In the genomic region with DNA sequence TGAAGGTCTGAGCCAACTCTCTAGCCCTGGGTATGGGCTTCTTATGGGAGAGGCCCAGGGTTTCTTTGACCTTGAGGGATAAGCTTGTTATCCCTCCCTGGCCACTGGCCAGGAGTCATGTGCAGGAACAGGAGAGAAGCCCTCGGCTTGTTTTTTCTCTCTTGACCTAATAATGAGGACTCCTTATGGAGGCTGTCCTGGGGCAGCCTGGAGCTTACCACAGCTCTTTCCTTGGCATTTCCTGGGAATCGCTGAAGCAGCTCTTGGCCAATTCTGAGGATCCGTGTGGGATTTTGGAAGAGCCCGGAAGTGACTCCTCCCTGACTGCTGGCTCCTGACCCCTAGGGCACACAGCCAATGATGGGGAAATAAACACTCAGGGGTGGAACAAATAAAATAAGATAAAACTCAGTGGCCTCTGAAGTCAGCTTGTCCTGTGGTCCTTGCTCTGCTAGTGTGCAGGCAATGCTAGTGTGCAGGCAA, we compare ENCODE assay signal across 8 mouse cellular contexts. TPM values are rescaled to one million over a fixed set of nuclear protein-coding genes. Genes with fewer than 3 reads are reported as not detected.
A peak's percentile ranks its signal among the peaks of the same experiment; 100 is the strongest.
DNase-seq lines count a peak whose midpoint lies in the region; ATAC-seq and TF ChIP-seq lines count a peak whose summit lies in the region.

No protein-coding gene starts in this region.

- DNase-seq in midbrain, postnatal 0 days (ENCODE audit: low spot score), result peak; percentile 23
- DNase-seq in midbrain, embryonic 14.5 days, result no peak
- peak; percentile 69 for DNase-seq in heart, adult 8-10 months (ENCODE audit: low spot score)
- peak; percentile 83 for DNase-seq in kidney, postnatal 14 days
- DNase-seq in layer of hippocampus, postnatal 25 days (ENCODE audit: extremely low spot score in 1 of 2, low spot score in 1 of 2), result no peak

- H3K4me1 ChIP-seq in midbrain, postnatal 0 days (ENCODE audit: insufficient read depth, low read length), result peaks cover 2% of the 10 kb centered on the region; the same call in 1 of the 2 replicates
- no peaks in the 10 kb centered on the region for H3K4me1 ChIP-seq in midbrain, embryonic 14.5 days (ENCODE audit: control insufficient read depth, insufficient read depth, low read length)
- peaks cover 6% of the 10 kb centered on the region; the same call in 1 of the 2 replicates for H3K4me1 ChIP-seq in stomach, embryonic 15.5 days

- no peak overlapping the region for H3K9ac ChIP-seq in midbrain, postnatal 0 days (replicated peaks; ENCODE audit: low read length, poor library complexity, severe bottlenecking)
- H3K9ac ChIP-seq in midbrain, embryonic 14.5 days (replicated peaks; ENCODE audit: low read length), result no peak overlapping the region
- H3K9ac ChIP-seq in stomach, embryonic 15.5 days, result no peak overlapping the region

- no peak for ATAC-seq in midbrain, postnatal 0 days (ENCODE audit: low FRiP score)
- ATAC-seq in midbrain, embryonic 14.5 days (ENCODE audit: low FRiP score, low TSS enrichment), result no peak
- no peak for ATAC-seq in stomach, embryonic 15.5 days (ENCODE audit: insufficient read depth, low FRiP score, low read depth)
- ATAC-seq in frontal cortex, adult (ENCODE audit: low TSS enrichment), result no peak
- ATAC-seq in monocyte, adult 5-6 weeks (replicated peaks; ENCODE audit: insufficient number of reproducible peaks, low FRiP score, low TSS enrichment, poor library complexity, severe bottlenecking), result no peak

- H3K4me2 ChIP-seq in midbrain, postnatal 0 days (ENCODE audit: low read depth, low read length, poor library complexity, severe bottlenecking), result no peak overlapping the region
- H3K4me2 ChIP-seq in midbrain, embryonic 14.5 days (ENCODE audit: low read length), result no peak overlapping the region
- H3K4me2 ChIP-seq in stomach, embryonic 15.5 days, result no peak overlapping the region

- TF ChIP-seq CTCF in midbrain, postnatal 0 days (IDR thresholded peaks at IDR 0.05), result no peak

- H3K36me3 ChIP-seq in midbrain, postnatal 0 days (ENCODE audit: insufficient read depth, low read length), result no peaks in the 10 kb centered on the region
- H3K36me3 ChIP-seq in midbrain, embryonic 14.5 days (ENCODE audit: control insufficient read depth, insufficient read depth, low read length), result no peaks in the 10 kb centered on the region
- no peaks in the 10 kb centered on the region for H3K36me3 ChIP-seq in stomach, embryonic 15.5 days

- H3K27me3 ChIP-seq in midbrain, postnatal 0 days (ENCODE audit: insufficient read depth, low read length), result no peaks in the 10 kb centered on the region
- H3K27me3 ChIP-seq in midbrain, embryonic 14.5 days (ENCODE audit: control insufficient read depth, insufficient read depth, low read length), result no peaks in the 10 kb centered on the region
- no peaks in the 10 kb centered on the region for H3K27me3 ChIP-seq in stomach, embryonic 15.5 days (replicated peaks)

- WGBS in midbrain, postnatal 0 days, result 48% methylated on average over 4 of the region's 4 CpGs
- WGBS in midbrain, embryonic 14.5 days, result 56% methylated on average over 4 of the region's 4 CpGs
- 31% methylated on average over 4 of the region's 4 CpGs for WGBS in stomach, embryonic 15.5 days

- H3K4me3 ChIP-seq in midbrain, postnatal 0 days (ENCODE audit: low read depth, low read length), result no peak overlapping the region
- no peak overlapping the region for H3K4me3 ChIP-seq in midbrain, embryonic 14.5 days (replicated peaks; ENCODE audit: low read depth, low read length)
- no peak overlapping the region for H3K4me3 ChIP-seq in stomach, embryonic 15.5 days (replicated peaks)

- no peak overlapping the region for H3K27ac ChIP-seq in midbrain, postnatal 0 days (ENCODE audit: low read depth, low read length)
- no peak overlapping the region for H3K27ac ChIP-seq in midbrain, embryonic 14.5 days (replicated peaks; ENCODE audit: low read depth, low read length)
- H3K27ac ChIP-seq in stomach, embryonic 15.5 days, result 0 out of 2 replicates have a peak overlapping the region, but pooled peaks have one; percentile 40

- no peaks in the 10 kb centered on the region for H3K9me3 ChIP-seq in midbrain, postnatal 0 days (ENCODE audit: low read length)
- no peaks in the 10 kb centered on the region for H3K9me3 ChIP-seq in midbrain, embryonic 14.5 days (ENCODE audit: control insufficient read depth, low read length)
- no peaks in the 10 kb centered on the region for H3K9me3 ChIP-seq in stomach, embryonic 15.5 days

RNA-seq across cellular contexts. Expression of a gene that starts 17.3 kb away (rescaled TPM):
- 6.7 and 19.8 TPM in 2 replicates for total RNA-seq in midbrain, postnatal 0 days (2014; rRNA removed)
- polyA plus RNA-seq in midbrain, postnatal 0 days (2015; fragmentation: Nextera tagmentation; extraction: Ambion mirVana), result 8.0 and 8.5 TPM in 2 replicates
- 3.2 and 4.2 TPM in 2 replicates for polyA plus RNA-seq in midbrain, embryonic 14.5 days (2014; fragmentation: Nextera tagmentation; extraction: Ambion mirVana)
- 1 to 10 TPM; 1.3 to 3.1 (median 1.9) TPM for total RNA-seq in heart, adult 8-10 months (2022)
- polyA plus RNA-seq in stomach, embryonic 15.5 days (2015; fragmentation: Nextera tagmentation; extraction: Ambion mirVana), result 6.7 and 9.0 TPM in 2 replicates
- total RNA-seq in layer of hippocampus, postnatal 25 days (2021), result 1 to 10 TPM; 2.7 to 4.2 TPM
- total RNA-seq in monocyte, adult 5-6 weeks (2017), result 0.10 to 4.4 TPM (median 0.11 TPM) in 3 replicates

RNA-seq across cellular contexts. Expression of a gene that starts 40.4 kb away (rescaled TPM):
- total RNA-seq in midbrain, postnatal 0 days (2014; rRNA removed), result 27.1 and 28.3 TPM in 2 replicates
- 16.4 and 17.0 TPM in 2 replicates for polyA plus RNA-seq in midbrain, postnatal 0 days (2015; fragmentation: Nextera tagmentation; extraction: Ambion mirVana)
- polyA plus RNA-seq in midbrain, embryonic 14.5 days (2014; fragmentation: Nextera tagmentation; extraction: Ambion mirVana), result 19.3 and 19.4 TPM in 2 replicates
- 10 to 100 TPM; 27.8 to 28.4 (median 28.2) TPM for total RNA-seq in heart, adult 8-10 months (2022)
- polyA plus RNA-seq in stomach, embryonic 15.5 days (2015; fragmentation: Nextera tagmentation; extraction: Ambion mirVana), result 30.6 and 31.1 TPM in 2 replicates
- 10 to 100 TPM; 37.4 to 39.6 TPM for total RNA-seq in layer of hippocampus, postnatal 25 days (2021)
- total RNA-seq in monocyte, adult 5-6 weeks (2017), result 36.4 to 42.7 TPM (median 42.4 TPM) in 3 replicates

RNA-seq across cellular contexts. Expression of a gene that starts 55.4 kb away (rescaled TPM):
- 68.9 and 88.7 TPM in 2 replicates for total RNA-seq in midbrain, postnatal 0 days (2014; rRNA removed)
- polyA plus RNA-seq in midbrain, postnatal 0 days (2015; fragmentation: Nextera tagmentation; extraction: Ambion mirVana), result 90.3 and 95.4 TPM in 2 replicates
- polyA plus RNA-seq in midbrain, embryonic 14.5 days (2014; fragmentation: Nextera tagmentation; extraction: Ambion mirVana), result 81.2 and 89.5 TPM in 2 replicates
- total RNA-seq in heart, adult 8-10 months (2022), result 10 to 100 TPM in 2 of 4 experiments, 1 to 10 TPM in 2; 8.3 to 14.3 (median 9.9) TPM
- polyA plus RNA-seq in stomach, embryonic 15.5 days (2015; fragmentation: Nextera tagmentation; extraction: Ambion mirVana), result 73.9 and 74.5 TPM in 2 replicates
- 10 to 100 TPM; 47.5 to 48.8 TPM for total RNA-seq in layer of hippocampus, postnatal 25 days (2021)
- 78.8 to 178 TPM (median 108 TPM) in 3 replicates for total RNA-seq in monocyte, adult 5-6 weeks (2017)

Comparison
In these comparisons a context has a peak if more than half of its experiments do, and no peak if none do; other contexts are left out.
1. DNase-seq: peak in midbrain, postnatal 0 days (single experiment), heart, adult 8-10 months (single experiment) and kidney, postnatal 14 days (single experiment); none in midbrain, embryonic 14.5 days (single experiment) and layer of hippocampus, postnatal 25 days (0 of 2).